Mouse (Mus musculus) embryonic facial prominence, embryonic 13.5 days (tissue): ENCODE data around the gene Fdx1l. TPM values are rescaled to one million over a fixed set of nuclear protein-coding genes. Genes with fewer than 3 reads are reported as not detected.
A peak's percentile ranks its signal among the peaks of the same experiment; 100 is the strongest.

Experiments
- ATAC-seq: fragments of 200-750 bp; cut with Nextera tagmentation; 2 replicates; pipeline ENCODE4 v1.8.0; 2017; ENCODE audit warnings: low read depth; ENCODE audit not compliant: insufficient number of reproducible peaks, insufficient read depth, low FRiP score, low TSS enrichment
- H3K27ac ChIP-seq: fragments of 300-500 bp; sonication (generic); 2 replicates; pipeline ENCODE4 v1.5.1; 2015; ENCODE audit warnings: moderate library complexity, mild to moderate bottlenecking, inconsistent platforms
- H3K27me3 ChIP-seq: fragments of 300-500 bp; sonication (generic); 2 replicates; pipeline ENCODE4 v1.6.1; 2015; ENCODE audit warnings: mild to moderate bottlenecking, inconsistent platforms
- H3K36me3 ChIP-seq: fragments of 300-500 bp; sonication (generic); 2 replicates; pipeline ENCODE4 v1.6.1; 2015; ENCODE audit warnings: mild to moderate bottlenecking, inconsistent platforms
- H3K4me1 ChIP-seq: fragments of 300-500 bp; sonication (generic); 2 replicates; pipeline ENCODE4 v1.6.1; 2015; ENCODE audit warnings: inconsistent platforms
- H3K4me2 ChIP-seq: fragments of 300-500 bp; sonication (generic); 2 replicates; pipeline ENCODE4 v1.6.1; 2015; ENCODE audit warnings: moderate library complexity, mild to moderate bottlenecking, inconsistent platforms
- H3K4me3 ChIP-seq: fragments of 300-500 bp; sonication (generic); 2 replicates; pipeline ENCODE4 v1.5.1; 2015; ENCODE audit warnings: mild to moderate bottlenecking, inconsistent platforms
- H3K9ac ChIP-seq: fragments of 300-500 bp; sonication (generic); 2 replicates; pipeline ENCODE4 v1.6.1; 2015; ENCODE audit warnings: mild to moderate bottlenecking, inconsistent platforms
- H3K9me3 ChIP-seq: fragments of 300-500 bp; sonication (generic); 2 replicates; pipeline ENCODE4 v1.6.1; 2016; ENCODE audit warnings: inconsistent platforms
- whole genome bisulfite sequencing: fragments of 180-500 bp; shearing (Covaris S2); methylation state at CpG from one replicate; pipeline ENCODE4 v1.1.7; 2015; ENCODE audit warnings: mixed read lengths; 5-methylcytosine and 5-hydroxymethylcytosine counted together
- microRNA counts: library from miRNA; unstranded; fragments of <30 nt; microRNA quantifications from one replicate; lab custom pipeline; 2016
- microRNA-seq: library from miRNA; unstranded; fragments of <30 nt; microRNA quantifications from one replicate; pipeline ENCODE4, GENCODE M21; 2016
- polyA plus RNA-seq: library from polyadenylated mRNA; unstranded; fragments of >200 nt; fragmentation: Nextera tagmentation; extraction: Ambion mirVana; gene quantifications from 2 replicates; pipeline ENCODE4 v1.2.1, GENCODE M21; 2015

Fdx1l gene
- polyA plus RNA-seq, 1 experiment from 2014 or later: 60.0 TPM

DNA sequence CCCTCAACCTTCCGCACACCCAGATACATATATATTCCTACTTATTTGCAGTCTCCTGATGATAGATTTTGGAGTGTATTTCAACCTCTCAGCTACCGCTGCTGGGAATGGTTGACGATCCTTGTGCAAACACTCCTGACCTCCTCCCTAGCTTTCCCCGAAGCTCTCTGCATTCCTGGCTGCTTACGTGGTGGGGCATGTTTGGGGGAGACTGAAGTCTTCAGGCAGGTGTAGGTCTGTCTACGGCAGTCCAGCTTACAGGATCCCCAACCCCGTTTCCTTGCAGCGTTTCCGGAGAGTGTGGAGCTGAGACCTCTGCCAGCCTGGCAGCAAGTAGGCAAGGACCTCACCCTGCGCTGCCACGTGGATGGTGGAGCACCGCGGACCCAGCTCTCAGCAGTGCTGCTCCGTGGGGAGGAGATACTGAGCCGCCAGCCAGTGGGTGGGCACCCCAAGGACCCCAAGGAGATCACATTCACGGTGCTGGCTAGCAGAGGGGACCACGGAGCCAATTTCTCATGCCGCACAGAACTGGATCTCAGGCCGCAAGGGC is 48.1 kb downstream of the Fdx1l start:
- Histone ChIP-seq H3K4me2 (no peak overlapping the region), H3K27ac (no peak overlapping the region), H3K27me3 (peaks cover 38% of the 10 kb centered on the region), H3K4me1 (peaks cover 19% of the 10 kb centered on the region), H3K36me3 (no peaks in the 10 kb centered on the region), H3K4me3 (no peak overlapping the region), H3K9ac (no peak overlapping the region), H3K9me3 (no peaks in the 10 kb centered on the region)
- WGBS: 67% methylated on average over 19 of the region's 19 CpGs
- no peak for ATAC-seq

GRCm38 (mm10) chr9:21022726-21023125 is 50.7 kb downstream of the Fdx1l start:
- 81% methylated on average over 1 of the region's 1 CpGs for WGBS
- H3K4me1 ChIP-seq: 0 out of 2 replicates have a peak, but pooled peaks cover 4% of the 10 kb centered on the region
- no peaks in the 10 kb centered on the region for H3K36me3 ChIP-seq

GRCm38 (mm10) chr9:21022288-21022687 is 51.1 kb downstream of the Fdx1l start:
- no peak for ATAC-seq

More at GRCm38 (mm10) chr9:21022726-21023125, 50.7 kb downstream of the Fdx1l start:
- no peak for ATAC-seq
- no peaks in the 10 kb centered on the region for H3K9me3 ChIP-seq
- no peak overlapping the region for H3K27ac ChIP-seq
- H3K4me3 ChIP-seq: no peak overlapping the region
- no peak overlapping the region for H3K4me2 ChIP-seq
- no peak overlapping the region for H3K9ac ChIP-seq
- H3K27me3 ChIP-seq: peaks cover 24% of the 10 kb centered on the region

GRCm38 (mm10) chr9:21021363-21021762 is 52.1 kb downstream of the Fdx1l start:
- 71% methylated on average over 3 of the region's 3 CpGs for WGBS
- Histone ChIP-seq H3K9me3 (no peaks in the 10 kb centered on the region), H3K4me3 (no peak overlapping the region), H3K27ac (no peak overlapping the region), H3K27me3 (peaks cover 25% of the 10 kb centered on the region), H3K4me1 (0 out of 2 replicates have a peak, but pooled peaks cover 4% of the 10 kb centered on the region), H3K4me2 (no peak overlapping the region), H3K36me3 (no peaks in the 10 kb centered on the region), H3K9ac (no peak overlapping the region)
- ATAC-seq: no peak

More at GRCm38 (mm10) chr9:21022288-21022687, 51.1 kb downstream of the Fdx1l start:
- Histone ChIP-seq H3K27ac (no peak overlapping the region), H3K4me1 (0 out of 2 replicates have a peak, but pooled peaks cover 4% of the 10 kb centered on the region), H3K9ac (no peak overlapping the region), H3K9me3 (no peaks in the 10 kb centered on the region), H3K4me3 (no peak overlapping the region), H3K36me3 (no peaks in the 10 kb centered on the region), H3K27me3 (peaks cover 24% of the 10 kb centered on the region), H3K4me2 (no peak overlapping the region)
- WGBS: 54% methylated on average over 6 of the region's 6 CpGs

GRCm38 (mm10) chr9:21018600-21018999 is 54.8 kb downstream of the Fdx1l start:
- Histone ChIP-seq H3K9me3 (no peaks in the 10 kb centered on the region), H3K4me2 (no peak overlapping the region), H3K4me3 (no peak overlapping the region), H3K27ac (no peak overlapping the region), H3K9ac (no peak overlapping the region), H3K36me3 (no peaks in the 10 kb centered on the region), H3K27me3 (peaks cover 50% of the 10 kb centered on the region), H3K4me1 (peaks cover 18% of the 10 kb centered on the region)
- WGBS: 90% methylated on average over 2 of the region's 2 CpGs
- ATAC-seq: no peak

MicroRNA genes within 50 kb of the gene (microRNA counts, 519-probe panel; counts per million panel counts)
- microRNA mmu-miR-1900 (lab: Ali Mortazavi, UCI): 3,347 counts per million, percentile 76 among the panel's probes with 10 or more counts

Small RNA genes within 50 kb of the gene (microRNA-seq; reads per million reads assigned to microRNA genes)
- gene Mir1900 (not detected), gene Mir7082 (1.5 reads per million)

Other genes starting within 250 kb of the Fdx1l start
- 7.5 and 9.1 TPM in 2 replicates for gene A230050P20Rik, start 205.0 kb downstream of the Fdx1l start, polyA plus RNA-seq
- 3.6 and 5.4 TPM in 2 replicates for gene Angptl6, start 193.9 kb downstream of the Fdx1l start, polyA plus RNA-seq
- 86.2 and 87.6 TPM in 2 replicates for gene Ppan, start 185.4 kb downstream of the Fdx1l start, polyA plus RNA-seq
- gene Eif3g, start 175.0 kb downstream of the Fdx1l start, polyA plus RNA-seq: 292 and 343 TPM in 2 replicates
- 102 and 109 TPM in 2 replicates for gene Dnmt1, start 113.7 kb downstream of the Fdx1l start, polyA plus RNA-seq
- 67.8 and 71.5 TPM in 2 replicates for gene S1pr2, start 96.8 kb downstream of the Fdx1l start, polyA plus RNA-seq
- gene Mrpl4, start 70.9 kb downstream of the Fdx1l start, polyA plus RNA-seq: 142 TPM in 2 replicates
- 13.4 and 15.4 TPM in 2 replicates for gene Icam1, start 57.6 kb downstream of the Fdx1l start, polyA plus RNA-seq
- gene Icam4, start 44.2 kb downstream of the Fdx1l start, polyA plus RNA-seq: 0.27 and 2.6 TPM in 2 replicates
- 0.13 and 0.21 TPM in 2 replicates for gene Icam5, start 41.5 kb downstream of the Fdx1l start, polyA plus RNA-seq
- gene Zglp1, start 6.5 kb downstream of the Fdx1l start, polyA plus RNA-seq: 1.3 TPM in 1 of 2 replicates, not detected in the other
- 0.79 and 1.0 TPM in 2 replicates for gene Gm49373, start 518 bp downstream of the Fdx1l start, polyA plus RNA-seq
- 2.3 and 2.4 TPM in 2 replicates for gene Gm38431, start 18.4 kb upstream of the Fdx1l start, polyA plus RNA-seq
- gene Raver1, start 18.4 kb upstream of the Fdx1l start, polyA plus RNA-seq: 57.7 and 61.0 TPM in 2 replicates
- 14.1 and 14.4 TPM in 2 replicates for gene Tyk2, start 57.6 kb upstream of the Fdx1l start, polyA plus RNA-seq
- gene Cdc37, start 76.4 kb upstream of the Fdx1l start, polyA plus RNA-seq: 328 and 359 TPM in 2 replicates
- 4.9 and 6.1 TPM in 2 replicates for gene Pde4a, start 92.1 kb upstream of the Fdx1l start, polyA plus RNA-seq
- gene Keap1, start 165.7 kb upstream of the Fdx1l start, polyA plus RNA-seq: 65.2 and 70.7 TPM in 2 replicates
- gene S1pr5, start 174.8 kb upstream of the Fdx1l start, polyA plus RNA-seq: 0.21 and 0.58 TPM in 2 replicates
- 33.3 and 35.4 TPM in 2 replicates for gene Atg4d, start 191.7 kb upstream of the Fdx1l start, polyA plus RNA-seq
- gene Kri1, start 214.4 kb upstream of the Fdx1l start, polyA plus RNA-seq: 16.8 and 19.2 TPM in 2 replicates
- gene Cdkn2d, start 217.8 kb upstream of the Fdx1l start, polyA plus RNA-seq: 52.1 and 56.2 TPM in 2 replicates
- 22.3 and 30.1 TPM in 2 replicates for gene Ap1m2, start 238.7 kb upstream of the Fdx1l start, polyA plus RNA-seq
- gene Slc44a2, start 247.1 kb upstream of the Fdx1l start, polyA plus RNA-seq: 120 and 123 TPM in 2 replicates